Mouse (Mus musculus): ENCODE data around the gene Pym1.

Gene Pym1

GRCm38 (mm10) chr10:128744680-128745601, 2.7 kb upstream of the Pym1 start, which contains the start of gene Dgka:
Dgka (minus strand) TSS chr10:128744855.
- peak; percentile 74 for DNase-seq (ENCODE audit: low read depth, low spot score)

- peak; percentile 41 for DNase-seq (ENCODE audit: low read depth, low spot score)
These were observed 1.6 kb upstream of the Pym1 start for GRCm38 (mm10) chr10:128745946-128746613.

GRCm38 (mm10) chr10:128746972-128747645, 580 bp upstream of the Pym1 start:
- no peak for DNase-seq (ENCODE audit: low read depth, low spot score)

- DNase-seq (ENCODE audit: low read depth, low spot score), result peak; percentile 96
These were observed 669 bp downstream of the Pym1 start for GRCm38 (mm10) chr10:128748252-128748864.

- peak; percentile 34 for DNase-seq (ENCODE audit: low read depth, low spot score)
These were observed 25.2 kb downstream of the Pym1 start for GRCm38 (mm10) chr10:128772895-128773294.

GRCm38 (mm10) chr10:128773685-128774084, 26.0 kb downstream of the Pym1 start:
- DNase-seq (ENCODE audit: low read depth, low spot score), result peak; percentile 65

- no peak for DNase-seq (ENCODE audit: low read depth, low spot score)
These were observed 30.8 kb downstream of the Pym1 start for GRCm38 (mm10) chr10:128778441-128778840.

- DNase-seq (ENCODE audit: low read depth, low spot score), result peak; percentile 38
These were observed 31.5 kb downstream of the Pym1 start for GRCm38 (mm10) chr10:128779011-128779795.

GRCm38 (mm10) chr10:128780200-128780599, 32.5 kb downstream of the Pym1 start:
- no peak for DNase-seq (ENCODE audit: low read depth, low spot score)

GRCm38 (mm10) chr10:128790398-128791124, 42.9 kb downstream of the Pym1 start, which contains the start of gene Mmp19:
Mmp19 (plus strand) TSS chr10:128790910.
- no peak for DNase-seq (ENCODE audit: low read depth, low spot score)

- DNase-seq (ENCODE audit: low read depth, low spot score), result no peak
These were observed 44.4 kb downstream of the Pym1 start for GRCm38 (mm10) chr10:128792041-128792440.

- DNase-seq (ENCODE audit: low read depth, low spot score), result no peak
These were observed 45.6 kb downstream of the Pym1 start for GRCm38 (mm10) chr10:128793258-128793657.

- DNase-seq (ENCODE audit: low read depth, low spot score), result no peak
These were observed 46.7 kb downstream of the Pym1 start for GRCm38 (mm10) chr10:128794391-128794790.

GRCm38 (mm10) chr10:128795581-128795980, 47.9 kb downstream of the Pym1 start:
- DNase-seq (ENCODE audit: low read depth, low spot score), result no peak

- no peak for DNase-seq (ENCODE audit: low read depth, low spot score)
These were observed 51.0 kb downstream of the Pym1 start for GRCm38 (mm10) chr10:128798676-128799075.

- no peak for DNase-seq (ENCODE audit: low read depth, low spot score)
These were observed 54.3 kb downstream of the Pym1 start for GRCm38 (mm10) chr10:128801981-128802495.

- DNase-seq (ENCODE audit: low read depth, low spot score), result no peak
These were observed 55.3 kb downstream of the Pym1 start for GRCm38 (mm10) chr10:128802956-128803355.

GRCm38 (mm10) chr10:128803361-128803760, 55.7 kb downstream of the Pym1 start:
- DNase-seq (ENCODE audit: low read depth, low spot score), result no peak

GRCm38 (mm10) chr10:128803771-128804270, 56.1 kb downstream of the Pym1 start, which contains the start of gene Dnajc14:
Dnajc14 (plus strand) TSS chr10:128804062.
- DNase-seq (ENCODE audit: low read depth, low spot score), result no peak

Measured in R1 (cell line).